Mouse (Mus musculus) kidney, postnatal 36 days (tissue): ENCODE data around the gene Sec11a.
"Not testable (repeated sequence)": the region's sequence is repeated elsewhere in the genome, so short reads cannot be mapped to it uniquely, and the experiment has no call there.

Source experiments
- DNase-seq, 2 experiments: peaks; one replicate each; pipeline ENCODE4 v3.0.0; 2021 to 2022; ENCODE audit warnings: mixed read lengths in 2 of 2

Gene Sec11a

GRCm38 (mm10) chr7:80956891-80957290, 9.3 kb upstream of the Sec11a start:
- no peak for DNase-seq

- DNase-seq: peak; percentile 55 to 77
Measured at GRCm38 (mm10) chr7:80954251-80954650, 6.7 kb upstream of the Sec11a start.

GRCm38 (mm10) chr7:80952140-80952539, 4.6 kb upstream of the Sec11a start:
- peak in 1 of 2 experiments; percentile 43 for DNase-seq

DNA sequence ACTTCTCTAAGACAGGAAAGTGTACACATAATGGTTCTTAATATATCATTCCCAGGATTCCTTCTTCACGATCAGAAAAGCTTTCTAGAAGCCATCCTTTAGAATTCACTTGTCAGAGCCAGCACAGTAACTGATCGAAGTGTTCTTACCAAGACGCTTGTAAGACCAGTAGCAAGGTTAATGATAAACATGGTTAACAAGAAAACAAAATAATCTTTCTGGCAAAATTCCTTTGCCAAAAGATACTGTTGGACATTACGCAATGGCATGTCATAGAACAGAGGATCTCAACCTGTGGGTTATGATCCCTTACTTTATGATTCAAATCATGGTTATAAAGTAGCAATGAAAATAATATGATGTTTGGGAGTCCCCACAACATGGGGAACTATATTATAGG, 3.9 kb upstream of the Sec11a start:
- DNase-seq: peak in 1 of 2 experiments; percentile 45

DNA sequence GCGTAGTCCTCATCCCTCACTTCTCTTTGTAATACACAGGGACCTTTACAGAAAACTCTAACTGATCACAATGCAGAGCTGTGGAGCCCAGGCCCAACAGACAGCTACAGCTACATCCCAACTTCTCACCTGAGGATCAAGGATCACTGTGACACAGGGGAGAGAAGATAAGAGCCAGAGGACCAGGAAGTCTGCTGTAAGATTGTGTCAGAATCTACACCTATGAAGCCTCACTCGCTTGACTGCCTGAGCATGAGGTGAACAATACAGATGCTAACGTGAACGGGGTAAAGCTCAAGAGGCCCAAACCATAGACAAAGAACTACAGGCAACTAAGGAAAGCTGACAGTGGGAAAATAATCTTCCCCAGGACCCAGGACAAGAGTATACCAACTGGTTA, 7.8 kb downstream of the Sec11a start:
- no peak for DNase-seq

GRCm38 (mm10) chr7:80937304-80937666, 10.3 kb downstream of the Sec11a start:
- DNase-seq: not testable (repeated sequence)

- not testable (repeated sequence) for DNase-seq
Measured at GRCm38 (mm10) chr7:80936617-80937303, 10.8 kb downstream of the Sec11a start.

- no peak for DNase-seq
Measured at GRCm38 (mm10) chr7:80935834-80936233, 11.7 kb downstream of the Sec11a start.

GRCm38 (mm10) chr7:80932777-80933176, 14.8 kb downstream of the Sec11a start:
- DNase-seq: no peak

DNA sequence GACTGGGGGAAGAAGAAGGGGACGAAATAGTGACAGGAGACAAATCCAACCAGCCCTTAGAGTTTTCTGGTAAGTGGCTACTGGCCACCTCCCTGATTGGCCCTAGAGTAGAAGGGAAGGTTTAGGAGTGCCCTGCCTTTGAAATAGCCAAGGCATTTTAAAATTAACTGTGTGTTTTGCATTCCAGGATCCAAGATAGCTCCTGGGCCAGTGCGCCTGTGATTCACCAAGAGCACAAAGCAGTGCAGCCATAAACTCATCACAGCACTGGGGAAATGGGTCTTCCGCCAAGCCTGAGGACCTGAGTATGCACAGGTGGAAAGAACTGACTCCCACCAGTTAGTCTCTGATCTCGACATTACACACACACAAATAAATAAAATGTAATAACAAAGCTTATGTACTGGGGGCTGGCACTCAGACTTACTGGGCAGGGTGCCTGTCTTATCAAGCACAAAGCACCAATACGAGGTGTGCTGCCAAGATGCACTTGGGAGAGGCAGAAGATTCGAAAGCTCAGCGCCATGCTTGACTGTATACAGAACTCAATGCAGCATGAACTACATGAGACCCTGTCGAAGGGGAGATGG, 15.9 kb downstream of the Sec11a start:
- no peak for DNase-seq

GRCm38 (mm10) chr7:80923165-80923564, 24.4 kb downstream of the Sec11a start:
- no peak for DNase-seq

DNA sequence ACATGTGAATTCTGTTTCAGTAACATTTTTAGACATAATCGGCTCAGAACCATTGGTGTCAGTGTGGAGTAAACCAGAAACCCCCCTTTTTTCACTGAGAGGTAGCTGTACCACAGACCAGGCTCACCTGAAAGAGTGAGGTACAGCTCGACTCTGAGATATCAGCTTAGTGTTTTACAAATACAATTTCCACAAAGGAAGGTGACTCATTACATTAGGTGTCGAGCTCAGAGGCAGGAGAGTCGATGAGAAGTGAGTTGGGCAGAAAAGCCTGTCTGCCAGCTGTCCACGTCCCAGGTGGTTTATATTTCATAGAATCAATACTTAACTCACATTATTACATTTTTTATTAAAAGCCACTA, 28.0 kb downstream of the Sec11a start:
- no peak for DNase-seq

GRCm38 (mm10) chr7:80918982-80919646, 28.5 kb downstream of the Sec11a start:
- no peak for DNase-seq

DNA sequence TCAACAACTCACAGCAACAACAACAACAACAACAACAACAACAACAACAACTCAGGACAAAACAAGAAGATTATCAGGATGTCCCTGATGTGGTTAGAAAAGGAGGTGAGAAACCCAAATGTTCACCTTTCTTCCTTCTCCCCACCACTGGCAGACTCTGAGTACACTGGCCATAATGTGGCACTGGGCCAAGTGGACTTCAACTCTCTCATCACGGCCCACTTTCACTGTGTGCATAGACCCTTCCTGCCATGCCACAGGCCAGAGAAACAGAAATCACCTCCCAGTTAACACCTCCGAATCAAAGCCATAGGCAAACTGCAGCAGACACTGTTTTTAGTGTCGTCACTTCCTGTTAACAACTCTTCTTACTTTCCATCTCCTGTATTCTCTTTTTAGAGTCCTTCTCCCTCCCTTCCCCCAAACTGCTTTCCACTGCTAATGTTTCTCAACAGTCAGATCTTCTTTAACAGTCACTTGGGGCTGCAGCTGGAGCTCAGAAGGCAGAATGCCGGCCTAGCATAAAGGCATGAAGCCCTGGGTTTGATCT, 29.6 kb downstream of the Sec11a start:
- peak; percentile 67 to 78 for DNase-seq

- DNase-seq: no peak
Measured at GRCm38 (mm10) chr7:80912496-80912895, 35.1 kb downstream of the Sec11a start.

DNA sequence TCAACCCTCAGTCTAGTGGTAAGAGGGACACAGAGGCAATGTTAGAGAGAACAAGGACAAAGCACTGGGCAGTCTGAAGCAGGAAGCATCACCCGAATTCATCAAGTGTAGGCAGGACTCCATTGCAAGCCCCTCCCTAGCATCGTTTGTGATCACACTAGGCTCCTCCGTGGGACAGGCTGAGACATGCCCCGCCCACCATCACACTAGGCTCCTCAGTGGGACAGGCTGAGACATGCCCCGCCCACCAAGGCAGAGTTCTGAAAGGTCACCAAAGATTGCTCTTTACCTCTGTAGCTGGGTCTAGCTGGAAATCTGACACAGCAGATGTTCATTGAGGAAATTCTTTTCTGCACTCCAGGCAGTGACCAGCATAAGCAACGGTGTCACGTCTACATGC, 36.5 kb downstream of the Sec11a start:
- peak; percentile 48 to 52 for DNase-seq

GRCm38 (mm10) chr7:80904921-80905515, 42.6 kb downstream of the Sec11a start, which contains the start of gene Nmb:
Gene Nmb (minus strand): TSS chr7:80905076.
- DNase-seq: peak; percentile 73 to 88

DNA sequence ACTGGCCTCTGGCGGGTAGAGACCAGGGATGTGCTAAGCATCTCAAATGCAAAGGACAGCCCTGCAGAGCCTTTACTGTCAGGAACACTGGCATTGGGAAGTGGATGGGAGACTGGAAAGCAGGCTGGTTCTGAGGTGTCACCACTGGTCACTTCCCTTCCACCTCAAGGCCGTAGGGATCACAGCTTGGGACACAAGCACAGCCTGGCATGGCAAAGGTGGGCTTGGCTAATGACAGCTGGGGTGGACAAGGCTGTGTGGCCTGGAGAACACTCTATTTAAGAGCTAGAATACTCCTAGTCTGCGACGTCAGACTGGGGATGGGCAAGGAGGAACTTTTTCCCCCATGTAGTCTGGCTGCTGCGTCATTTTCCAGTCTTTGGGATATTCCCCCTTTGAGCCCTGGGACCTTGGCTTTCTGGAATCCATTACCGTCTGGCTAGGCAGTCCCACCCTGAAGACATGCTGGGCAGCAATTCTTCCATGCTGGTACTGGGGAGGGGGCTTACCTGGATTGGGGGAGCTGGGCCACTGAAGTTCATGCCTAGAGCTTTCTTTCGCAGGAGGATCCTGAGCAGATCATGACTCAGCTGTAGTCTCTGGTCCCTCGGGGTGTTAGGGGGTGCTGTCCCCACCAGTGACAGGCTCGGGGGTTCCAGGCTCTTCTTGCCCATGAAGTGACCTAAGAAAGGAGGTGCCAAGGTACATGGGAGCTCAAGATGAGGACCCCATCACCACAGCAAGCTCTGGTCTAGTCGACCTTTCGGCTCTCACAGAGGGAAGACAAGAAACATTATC, 43.8 kb downstream of the Sec11a start:
- no peak for DNase-seq

- peak in 1 of 2 experiments; percentile 42 for DNase-seq
Measured at GRCm38 (mm10) chr7:80901541-80902274, 45.9 kb downstream of the Sec11a start.

GRCm38 (mm10) chr7:80900944-80901501, 46.6 kb downstream of the Sec11a start, which contains the start of gene Wdr73:
Gene Wdr73 (minus strand): TSS chr7:80901269.
- peak; percentile 94 to 96 for DNase-seq

GRCm38 (mm10) chr7:80897721-80898120, 49.9 kb downstream of the Sec11a start:
- DNase-seq: no peak
